Mouse (Mus musculus) CH12.LX (cell line): ENCODE measurements around the gene Zfp36. TPM values are rescaled to one million over a fixed set of nuclear protein-coding genes. Genes with fewer than 3 reads are reported as not detected.

Source experiments
- DNase-seq: peaks from one replicate; pipeline ENCODE4 v3.0.0-alpha.2; 2013; ENCODE audit errors: extremely low read depth
- H3K27ac ChIP-seq: 2 replicates; pipeline ENCODE4 v1.5.1; 2012; ENCODE audit warnings: low read depth, mild to moderate bottlenecking, control low read depth, moderate library complexity; ENCODE audit not compliant: insufficient read depth
- H3K27me3 ChIP-seq: replicated peaks from 2 replicates; pipeline ENCODE3; 2012; ENCODE audit warnings: inconsistent platforms
- H3K36me3 ChIP-seq, 2 experiments: replicated peaks in 1 of 2; 2 replicates each; pipeline versions ENCODE3 to v1.6.1; 2012; ENCODE audit warnings: inconsistent platforms in 1 of 2, low read length in 1 of 2, mild to moderate bottlenecking in 1 of 2, mixed read lengths in 1 of 2, moderate library complexity in 1 of 2; ENCODE audit not compliant: control insufficient read depth in 1 of 2, insufficient read depth in 1 of 2
- H3K4me1 ChIP-seq, 2 experiments: 2 replicates each; pipeline ENCODE4 v1.6.1; 2012; ENCODE audit warnings: inconsistent platforms in 1 of 2, moderate library complexity in 1 of 2; ENCODE audit not compliant: insufficient read depth in 2 of 2, control insufficient read depth in 1 of 2
- H3K4me2 ChIP-seq: 2 replicates; pipeline ENCODE4 v1.6.1; 2012; ENCODE audit warnings: low read depth, mild to moderate bottlenecking, control low read depth; ENCODE audit not compliant: poor library complexity, insufficient read depth, severe bottlenecking
- H3K4me3 ChIP-seq, 3 experiments: fragments of 150-350 bp in 1 of 3; sonication (generic) in 1 of 3; replicated peaks in 1 of 3; 2 replicates each; pipeline versions ENCODE3 to v1.5.1; 2011 to 2012; ENCODE audit warnings: low read depth in 2 of 3, low read length in 2 of 3, mild to moderate bottlenecking in 2 of 3, moderate library complexity in 2 of 3, control low read depth in 1 of 3, improper control_type of control experiment in 1 of 3, inconsistent platforms in 1 of 3, mixed read lengths in 1 of 3; ENCODE audit not compliant: poor library complexity in 1 of 3
- H3K79me2 ChIP-seq: replicated peaks from 2 replicates; pipeline ENCODE4 v1.6.1; 2012; ENCODE audit warnings: mild to moderate bottlenecking, moderate library complexity; ENCODE audit not compliant: control insufficient read depth, poor library complexity, insufficient read depth, severe bottlenecking; ENCODE audit errors: extremely low read depth
- H3K9ac ChIP-seq: 2 replicates; pipeline ENCODE4 v1.6.1; 2012; ENCODE audit warnings: low read depth, mild to moderate bottlenecking, control low read depth, moderate library complexity; ENCODE audit not compliant: insufficient read depth
- H3K9me3 ChIP-seq: replicated peaks from 2 replicates; pipeline ENCODE3; 2012; ENCODE audit warnings: low read length, inconsistent platforms, mixed read lengths
- BHLHE40 ChIP-seq: IDR thresholded peaks from 2 replicates; pipeline ENCODE4 v1.6.1; 2011; ENCODE audit warnings: mild to moderate bottlenecking, low read depth, low read length, improper control_type of control experiment
- CHD2 ChIP-seq: IDR thresholded peaks from 2 replicates; pipeline ENCODE4 v1.6.1; 2011; ENCODE audit warnings: low read length, improper control_type of control experiment
- CTCF ChIP-seq, 2 experiments: IDR thresholded peaks in 1 of 2; conservative IDR thresholded peaks in 1 of 2; 2 replicates each; pipeline ENCODE4 v1.5.1; 2011 to 2012; ENCODE audit warnings: low read depth in 2 of 2, low read length in 2 of 2, improper control_type of control experiment in 1 of 2, inconsistent platforms in 1 of 2, mild to moderate bottlenecking in 1 of 2, moderate library complexity in 1 of 2
- E2F4 ChIP-seq: IDR thresholded peaks from 2 replicates; pipeline ENCODE4 v1.6.1; 2011; ENCODE audit warnings: low read depth, low read length, improper control_type of control experiment; ENCODE audit not compliant: insufficient replicate concordance
- EP300 ChIP-seq: IDR thresholded peaks from 2 replicates; pipeline ENCODE4 v1.6.1; 2011; ENCODE audit warnings: low read length, improper control_type of control experiment
- ETS1 ChIP-seq: conservative IDR thresholded peaks from 2 replicates; pipeline ENCODE4 v1.6.1; 2012; ENCODE audit warnings: low read depth, mild to moderate bottlenecking, inconsistent platforms, low read length, improper control_type of control experiment, moderate library complexity
- GABPA ChIP-seq: IDR thresholded peaks from 2 replicates; pipeline ENCODE4 v1.6.1; 2012; ENCODE audit warnings: low read depth, low read length, improper control_type of control experiment, inconsistent platforms; ENCODE audit not compliant: insufficient replicate concordance
- HCFC1 ChIP-seq: IDR thresholded peaks from 2 replicates; pipeline ENCODE4 v1.6.1; 2012; ENCODE audit warnings: low read depth, mild to moderate bottlenecking, inconsistent platforms, low read length, improper control_type of control experiment
- JUN ChIP-seq: IDR thresholded peaks from 2 replicates; pipeline ENCODE4 v1.6.1; 2011; ENCODE audit warnings: low read depth, mild to moderate bottlenecking, low read length, improper control_type of control experiment, moderate library complexity; ENCODE audit not compliant: insufficient read depth
- MAX ChIP-seq: IDR thresholded peaks from 2 replicates; pipeline ENCODE4 v1.6.1; 2011; ENCODE audit warnings: low read length, improper control_type of control experiment
- MAZ ChIP-seq: IDR thresholded peaks from 2 replicates; pipeline ENCODE4 v1.6.1; 2012; ENCODE audit warnings: low read depth, mild to moderate bottlenecking, inconsistent platforms, low read length, improper control_type of control experiment, moderate library complexity
- MXI1 ChIP-seq: IDR thresholded peaks from 2 replicates; pipeline ENCODE4 v1.6.1; 2011; ENCODE audit warnings: mild to moderate bottlenecking, low read depth, low read length, improper control_type of control experiment
- NELFE ChIP-seq: IDR thresholded peaks from 2 replicates; pipeline ENCODE4 v1.6.1; 2011; ENCODE audit warnings: low read depth, low read length, improper control_type of control experiment
- NRF1 ChIP-seq: IDR thresholded peaks from 2 replicates; pipeline ENCODE4 v1.6.1; 2014; ENCODE audit warnings: low read depth, mild to moderate bottlenecking, inconsistent platforms, low read length, improper control_type of control experiment, moderate library complexity
- PAX5 ChIP-seq: IDR thresholded peaks from 2 replicates; pipeline ENCODE4 v1.6.1; 2012; ENCODE audit warnings: low read length, inconsistent platforms, mixed read lengths
- POLR2A ChIP-seq: IDR thresholded peaks from 2 replicates; pipeline ENCODE4 v1.6.1; 2011; ENCODE audit warnings: low read depth, mild to moderate bottlenecking, improper control_type of control experiment, low read length
- SMC3 ChIP-seq: IDR thresholded peaks from 2 replicates; pipeline ENCODE4 v1.6.1; 2011; ENCODE audit warnings: low read depth, low read length, improper control_type of control experiment
- TCF12 ChIP-seq: IDR thresholded peaks from 2 replicates; pipeline ENCODE4 v1.6.1; 2014; ENCODE audit warnings: low read depth, mild to moderate bottlenecking, inconsistent platforms, low read length, improper control_type of control experiment
- UBTF ChIP-seq: IDR thresholded peaks from 2 replicates; pipeline ENCODE4 v1.6.1; 2012; ENCODE audit warnings: low read depth, mild to moderate bottlenecking, inconsistent platforms, low read length, improper control_type of control experiment, moderate library complexity
- USF1 ChIP-seq: IDR thresholded peaks from 2 replicates; pipeline ENCODE4 v1.6.1; 2014; ENCODE audit warnings: low read depth, mild to moderate bottlenecking, inconsistent platforms, low read length, improper control_type of control experiment
- ZMIZ1 ChIP-seq: IDR thresholded peaks from 2 replicates; pipeline ENCODE4 v1.6.1; 2012; ENCODE audit warnings: low read depth, mild to moderate bottlenecking, inconsistent platforms, low read length, improper control_type of control experiment
- ZNF384 ChIP-seq: IDR thresholded peaks from 2 replicates; pipeline ENCODE4 v1.6.1; 2012; ENCODE audit warnings: low read depth, low read length, improper control_type of control experiment, inconsistent platforms
- dilution Hi-C: fragments of 300-500 bp; cut with MboI; formaldehyde crosslinking; loops from 2 replicates; pipeline ENCODE4 v1.14.3; 2020; ENCODE audit warnings: low sequenced_read_pairs; ENCODE audit not compliant: extremely low pct_unique_long_range_greater_than_20kb, extremely low pct_ligation_motif_present
- in situ Hi-C: fragments of 300-500 bp; cut with MboI; formaldehyde crosslinking; loops from 3 replicates; pipeline ENCODE4 v1.14.3; 2019; ENCODE audit warnings: low sequenced_read_pairs, low pct_ligation_motif_present, low pct_unique_long_range_greater_than_20kb, mixed read lengths
- polyA plus RNA-seq: library from polyadenylated mRNA; unstranded; fragments of >175 nt; gene quantifications from 2 replicates; pipeline ENCODE4 v1.2.1, GENCODE M21; 2012; ENCODE audit warnings: low read depth; ENCODE audit not compliant: insufficient read length
- total RNA-seq, 2 experiments: library from RNA; depleted of rRNA; stranded (reverse); fragments of 300-350 nt in 1 of 2; fragments of >200 nt in 1 of 2; gene quantifications; 2 replicates each; pipeline ENCODE4 v1.2.3; 2012 to 2014

Zfp36 gene
- total and polyA plus RNA-seq, 3 experiments = 1.9 to 9.9 (median 2.8) TPM

- H3K36me3 ChIP-seq = peaks cover 53 to 97% of the 10 kb centered on the region in 2 experiments
- dilution Hi-C loops = no loop called here
Observed at GRCm38 (mm10) chr7:28419416-28419815, 39.4 kb upstream of the Zfp36 start.

DNA sequence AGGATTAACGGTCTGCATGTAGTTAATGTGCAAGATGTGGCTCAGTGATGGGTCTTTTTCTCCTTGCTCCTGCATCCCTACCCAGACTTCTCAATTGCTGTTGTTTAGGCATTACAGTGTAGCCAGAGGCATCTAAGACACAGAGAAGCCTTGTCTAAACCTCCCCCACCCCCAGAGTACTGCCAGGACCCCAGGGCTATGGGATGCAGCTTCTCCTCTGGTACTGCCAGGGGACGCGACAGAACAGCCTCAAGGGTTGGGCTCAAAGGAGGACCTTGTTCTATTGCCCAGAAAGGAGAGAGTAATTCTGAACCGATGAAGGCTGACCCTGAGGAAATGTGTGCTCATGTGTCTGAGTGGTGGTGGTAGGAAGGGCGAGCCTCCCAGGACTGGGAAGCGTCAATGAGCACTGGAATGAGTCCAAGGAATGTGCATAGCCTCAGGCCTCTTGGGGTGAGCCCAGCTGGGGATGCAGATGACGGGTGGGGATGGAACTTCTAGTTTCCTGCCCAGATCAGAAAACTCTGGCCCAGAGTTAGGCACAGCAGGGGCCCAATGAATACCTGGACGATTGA, 38.1 kb upstream of the Zfp36 start:
- TF ChIP-seq SMC3 (no peak), CHD2 (no peak), ZNF384 (no peak), UBTF (no peak), BHLHE40 (no peak), MXI1 (no peak), JUN (no peak), ZMIZ1 (no peak), POLR2A (no peak), NELFE (no peak), MAZ (no peak), PAX5 (no peak), GABPA (no peak)
- Histone ChIP-seq H3K27ac (no peak overlapping the region), H3K79me2 (0 out of 2 replicates have a peak, but pooled peaks cover 2% of the 10 kb centered on the region), H3K9me3 (peaks cover 4% of the 10 kb centered on the region), H3K9ac (no peak overlapping the region), H3K4me1 (peaks cover 3 to 7% of the 10 kb centered on the region in 2 experiments), H3K4me2 (no peak overlapping the region), H3K4me3 (no peak overlapping the region), H3K36me3 (peaks cover 56 to 97% of the 10 kb centered on the region in 2 experiments), H3K27me3 (no peaks in the 10 kb centered on the region)
- in situ Hi-C loops = no loop called here
- dilution Hi-C loops = no loop called here
- DNase-seq = no peak

More at GRCm38 (mm10) chr7:28419416-28419815, 39.4 kb upstream of the Zfp36 start:
- H3K4me3 ChIP-seq = no peak overlapping the region
- DNase-seq = no peak
- in situ Hi-C loops = no loop called here
- TF ChIP-seq USF1 = no peak
- no peak for TF ChIP-seq ZMIZ1
- no peak for TF ChIP-seq NRF1
- TF ChIP-seq UBTF = no peak
- no peak for TF ChIP-seq CTCF (conservative IDR thresholded peaks at IDR 0.05 in 1 of 2, IDR thresholded peaks at IDR 0.05 in 1 of 2; ENCODE audit: low read depth in 2 of 2, low read length in 2 of 2)
- no peak for TF ChIP-seq POLR2A
- TF ChIP-seq E2F4 = no peak
- TF ChIP-seq ETS1 = no peak
- no peak for TF ChIP-seq CHD2
- no peak for TF ChIP-seq TCF12
- TF ChIP-seq EP300 = no peak
- no peak for TF ChIP-seq HCFC1
- no peak for TF ChIP-seq JUN
- no peak for TF ChIP-seq MAX
- peaks cover 2% of the 10 kb centered on the region; the same call in 1 of the 2 replicates for H3K79me2 ChIP-seq
- no peak overlapping the region for H3K9ac ChIP-seq
- no peaks in the 10 kb centered on the region for H3K27me3 ChIP-seq
- H3K4me1 ChIP-seq = peaks cover 13 to 19% of the 10 kb centered on the region in 2 experiments
- H3K27ac ChIP-seq = no peak overlapping the region
- H3K4me2 ChIP-seq = no peak overlapping the region
- H3K9me3 ChIP-seq = peaks cover 4% of the 10 kb centered on the region
